Mouse (Mus musculus): ENCODE data around the gene Tmem169. TPM values are rescaled to one million over a fixed set of nuclear protein-coding genes. Genes with fewer than 3 reads are reported as not detected.
A peak's percentile ranks its signal among the peaks of the same experiment; 100 is the strongest.

Tmem169 gene
- polyA plus RNA-seq, 1 experiment from 2014 or later: 5.6 TPM

GRCm38 (mm10) chr1:72291421-72291820 is 7.3 kb downstream of the Tmem169 start:
- no peak for DNase-seq (ENCODE audit: low spot score)
- peaks cover 14% of the 10 kb centered on the region for H3K4me1 ChIP-seq
- H3K9me3 ChIP-seq (replicated peaks): no peaks in the 10 kb centered on the region
- H3K27me3 ChIP-seq (ENCODE audit: low read depth, poor library complexity, severe bottlenecking): no peaks in the 10 kb centered on the region
- no peak overlapping the region for H3K27ac ChIP-seq (replicated peaks)
- 93% methylated on average over 4 of the region's 4 CpGs for WGBS
- no peaks in the 10 kb centered on the region for H3K36me3 ChIP-seq
- H3K4me3 ChIP-seq: no peak overlapping the region

- Histone ChIP-seq H3K9me3 (replicated peaks) (no peaks in the 10 kb centered on the region), H3K27me3 (ENCODE audit: low read depth, poor library complexity, severe bottlenecking) (no peaks in the 10 kb centered on the region), H3K4me1 (peaks cover 8% of the 10 kb centered on the region), H3K36me3 (no peaks in the 10 kb centered on the region), H3K4me3 (no peak overlapping the region), H3K27ac (replicated peaks) (no peak overlapping the region)
- DNase-seq (ENCODE audit: low spot score): no peak
- WGBS: 95% methylated on average over 2 of the region's 2 CpGs
These were observed 7.8 kb downstream of the Tmem169 start for GRCm38 (mm10) chr1:72291925-72292324.

- Histone ChIP-seq H3K36me3 (no peaks in the 10 kb centered on the region), H3K27me3 (ENCODE audit: low read depth, poor library complexity, severe bottlenecking) (no peaks in the 10 kb centered on the region), H3K4me3 (no peak overlapping the region), H3K9me3 (replicated peaks) (no peaks in the 10 kb centered on the region), H3K4me1 (no peaks in the 10 kb centered on the region), H3K27ac (replicated peaks) (no peak overlapping the region)
- WGBS: 63% methylated on average over 4 of the region's 4 CpGs
- DNase-seq (ENCODE audit: low spot score): no peak
These were observed 9.9 kb downstream of the Tmem169 start for GRCm38 (mm10) chr1:72293869-72294663.

GRCm38 (mm10) chr1:72295746-72296145 is 11.6 kb downstream of the Tmem169 start:
- no peak for DNase-seq (ENCODE audit: low spot score)
- 92% methylated on average over 8 of the region's 8 CpGs for WGBS
- H3K4me3 ChIP-seq: no peak overlapping the region
- no peaks in the 10 kb centered on the region for H3K9me3 ChIP-seq (replicated peaks)
- H3K27ac ChIP-seq (replicated peaks): no peak overlapping the region
- no peaks in the 10 kb centered on the region for H3K36me3 ChIP-seq
- H3K27me3 ChIP-seq (ENCODE audit: low read depth, poor library complexity, severe bottlenecking): no peaks in the 10 kb centered on the region
- no peaks in the 10 kb centered on the region for H3K4me1 ChIP-seq

GRCm38 (mm10) chr1:72301845-72302244 is 17.7 kb downstream of the Tmem169 start:
- no peaks in the 10 kb centered on the region for H3K36me3 ChIP-seq
- no peak overlapping the region for H3K4me3 ChIP-seq
- DNase-seq (ENCODE audit: low spot score): no peak
- 86% methylated on average over 1 of the region's 1 CpGs for WGBS
- no peaks in the 10 kb centered on the region for H3K9me3 ChIP-seq (replicated peaks)
- H3K27ac ChIP-seq (replicated peaks): no peak overlapping the region
- no peaks in the 10 kb centered on the region for H3K27me3 ChIP-seq (ENCODE audit: low read depth, poor library complexity, severe bottlenecking)
- H3K4me1 ChIP-seq: peaks cover 6% of the 10 kb centered on the region; the same call in 1 of the 2 replicates

- 70% methylated on average over 3 of the region's 3 CpGs for WGBS
- Histone ChIP-seq H3K36me3 (peaks cover 4% of the 10 kb centered on the region; the same call in 1 of the 2 replicates), H3K4me1 (peaks cover 33% of the 10 kb centered on the region), H3K27ac (replicated peaks) (peak overlapping the region; percentile 92), H3K9me3 (replicated peaks) (no peaks in the 10 kb centered on the region), H3K4me3 (no peak overlapping the region), H3K27me3 (ENCODE audit: low read depth, poor library complexity, severe bottlenecking) (no peaks in the 10 kb centered on the region)
- DNase-seq (ENCODE audit: low spot score): no peak
These were observed 22.1 kb downstream of the Tmem169 start for GRCm38 (mm10) chr1:72306241-72306640.

GRCm38 (mm10) chr1:72306679-72307181 is 22.6 kb downstream of the Tmem169 start:
- no peak for DNase-seq (ENCODE audit: low spot score)
- Histone ChIP-seq H3K9me3 (replicated peaks) (no peaks in the 10 kb centered on the region), H3K36me3 (peaks cover 8% of the 10 kb centered on the region), H3K4me3 (peak overlapping the region; percentile 63), H3K27me3 (ENCODE audit: low read depth, poor library complexity, severe bottlenecking) (no peaks in the 10 kb centered on the region), H3K4me1 (peaks cover 33% of the 10 kb centered on the region), H3K27ac (replicated peaks) (peak overlapping the region; percentile 92)
- 6% methylated on average over 11 of the region's 11 CpGs for WGBS

- WGBS: under 1% methylated on average over 21 of the region's 21 CpGs
- peak; percentile 94 for DNase-seq (ENCODE audit: low spot score)
- peaks cover 15% of the 10 kb centered on the region for H3K36me3 ChIP-seq
- H3K4me1 ChIP-seq: peaks cover 33% of the 10 kb centered on the region
- peak within 1 kb of the TSS; percentile 92 for H3K27ac ChIP-seq (replicated peaks)
- no peaks in the 10 kb centered on the region for H3K9me3 ChIP-seq (replicated peaks)
- no peaks in the 10 kb centered on the region for H3K27me3 ChIP-seq (ENCODE audit: low read depth, poor library complexity, severe bottlenecking)
- peak within 1 kb of the TSS; percentile 63 for H3K4me3 ChIP-seq
These were observed 23.2 kb downstream of the Tmem169 start, which contains the start of gene Xrcc5 for GRCm38 (mm10) chr1:72307317-72307798. Gene Xrcc5 (plus strand): TSS chr1:72307421.

- H3K27ac ChIP-seq (replicated peaks): no peak overlapping the region
- H3K9me3 ChIP-seq (replicated peaks): no peaks in the 10 kb centered on the region
- H3K27me3 ChIP-seq (ENCODE audit: low read depth, poor library complexity, severe bottlenecking): no peaks in the 10 kb centered on the region
- no peak for DNase-seq (ENCODE audit: low spot score)
- WGBS: 71% methylated on average over 4 of the region's 4 CpGs
- H3K36me3 ChIP-seq: peaks cover 24% of the 10 kb centered on the region
- peaks cover 33% of the 10 kb centered on the region for H3K4me1 ChIP-seq
- no peak overlapping the region for H3K4me3 ChIP-seq
These were observed 24.8 kb downstream of the Tmem169 start for GRCm38 (mm10) chr1:72308919-72309318.

GRCm38 (mm10) chr1:72309744-72310424 is 25.7 kb downstream of the Tmem169 start:
- no peaks in the 10 kb centered on the region for H3K9me3 ChIP-seq (replicated peaks)
- no peaks in the 10 kb centered on the region for H3K27me3 ChIP-seq (ENCODE audit: low read depth, poor library complexity, severe bottlenecking)
- H3K4me3 ChIP-seq: no peak overlapping the region
- no peak for DNase-seq (ENCODE audit: low spot score)
- 72% methylated on average over 6 of the region's 6 CpGs for whole genome bisulfite sequencing
- H3K36me3 ChIP-seq: peaks cover 28% of the 10 kb centered on the region
- H3K27ac ChIP-seq (replicated peaks): no peak overlapping the region
- H3K4me1 ChIP-seq: peaks cover 33% of the 10 kb centered on the region

- H3K4me3 ChIP-seq: no peak overlapping the region
- no peak overlapping the region for H3K27ac ChIP-seq (replicated peaks)
- WGBS: 85% methylated on average over 9 of the region's 9 CpGs
- no peaks in the 10 kb centered on the region for H3K9me3 ChIP-seq (replicated peaks)
- no peak for DNase-seq (ENCODE audit: low spot score)
- H3K27me3 ChIP-seq (ENCODE audit: low read depth, poor library complexity, severe bottlenecking): no peaks in the 10 kb centered on the region
- H3K36me3 ChIP-seq: peaks cover 52% of the 10 kb centered on the region
- H3K4me1 ChIP-seq: peaks cover 24% of the 10 kb centered on the region
These were observed 28.7 kb downstream of the Tmem169 start for GRCm38 (mm10) chr1:72312701-72313398.

- H3K36me3 ChIP-seq: peaks cover 59% of the 10 kb centered on the region
- DNase-seq (ENCODE audit: low spot score): no peak
- no peaks in the 10 kb centered on the region for H3K27me3 ChIP-seq (ENCODE audit: low read depth, poor library complexity, severe bottlenecking)
- peaks cover 18% of the 10 kb centered on the region for H3K4me1 ChIP-seq
- no peak overlapping the region for H3K4me3 ChIP-seq
- WGBS: 79% methylated on average over 5 of the region's 5 CpGs
- H3K27ac ChIP-seq (replicated peaks): no peak overlapping the region
- H3K9me3 ChIP-seq (replicated peaks): no peaks in the 10 kb centered on the region
These were observed 29.4 kb downstream of the Tmem169 start for GRCm38 (mm10) chr1:72313399-72314039.

Data from midbrain, embryonic 10.5 days (tissue).